Mouse (Mus musculus) heart, adult 2 months (tissue): ENCODE data around the gene Dcaf17.

Experiments used
- CTCF ChIP-seq: fragments of 200-600 bp; IDR thresholded peaks from 2 replicates; pipeline ENCODE4 v1.8.1; 2022; ENCODE audit warnings: antibody characterized with exemption, mild to moderate bottlenecking, moderate library complexity
- EP300 ChIP-seq: fragments of 200-500 bp; IDR thresholded peaks from 2 replicates; pipeline ENCODE4 v1.6.1; 2011; ENCODE audit warnings: low read depth, low read length, control low read depth; ENCODE audit not compliant: insufficient read depth
- POLR2A ChIP-seq: fragments of 200-500 bp; IDR thresholded peaks from 2 replicates; pipeline ENCODE4 v1.6.1; 2011; ENCODE audit warnings: mild to moderate bottlenecking, low read depth, low read length, control low read depth; ENCODE audit not compliant: insufficient read depth

DNA sequence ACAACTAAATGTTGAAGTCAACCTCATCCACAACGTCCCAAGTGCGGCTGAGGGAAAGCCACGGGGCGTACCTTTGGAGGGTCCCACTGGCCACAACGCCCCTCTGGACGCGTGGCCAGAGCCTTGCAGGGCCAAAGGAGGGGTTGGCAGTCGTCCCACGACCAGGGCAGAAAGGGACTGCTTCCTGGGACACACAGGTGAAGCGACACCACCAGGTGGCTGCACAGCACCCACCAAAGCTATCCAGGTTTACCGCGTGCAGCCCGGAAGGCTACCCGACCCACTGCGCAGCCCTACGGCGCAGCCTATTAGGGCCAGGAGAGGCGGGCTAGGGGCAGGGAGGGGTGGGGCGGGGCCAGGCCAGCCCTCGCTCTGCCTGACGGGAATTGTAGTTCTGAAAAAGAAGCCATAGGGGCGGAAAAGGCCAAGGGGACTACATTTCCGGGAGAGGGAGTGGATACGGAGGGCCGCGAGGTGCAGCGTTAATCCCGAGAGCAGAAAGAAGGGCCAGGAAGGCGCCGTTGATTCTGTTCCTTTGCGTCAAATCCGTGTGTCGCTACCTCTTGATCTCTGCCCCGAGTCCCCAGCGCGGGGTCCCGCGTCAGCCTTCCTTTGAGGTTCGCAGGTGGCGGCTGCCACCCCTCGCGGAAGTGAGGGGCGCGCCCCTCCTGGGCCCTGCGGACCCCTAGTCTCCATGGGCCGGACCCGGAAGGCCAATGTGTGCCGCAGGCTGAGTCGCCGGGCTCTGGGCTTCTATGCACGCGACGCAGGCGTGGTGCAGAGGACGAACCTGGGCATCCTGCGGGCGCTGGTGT is at the start of gene Dcaf17, which contains the start of gene Mettl8:
- TF ChIP-seq CTCF (peak; percentile 45), POLR2A (peak; percentile 90), EP300 (0 out of 2 replicates have a peak, but pooled peaks have one; percentile 25)
